Mouse (Mus musculus) urinary bladder, postnatal 0 days (tissue): ENCODE measurements around the gene Mmp19. TPM values are rescaled to one million over a fixed set of nuclear protein-coding genes. Genes with fewer than 3 reads are reported as not detected.

Experiments
- polyA plus RNA-seq: library from polyadenylated mRNA; unstranded; fragments of >200 nt; fragmentation: Nextera tagmentation; extraction: Ambion mirVana; gene quantifications from 2 replicates; pipeline ENCODE4 v1.2.1, GENCODE M21; 2015

Mmp19 gene
- polyA plus RNA-seq, result 7.8 and 14.0 TPM in 2 replicates

DNA sequence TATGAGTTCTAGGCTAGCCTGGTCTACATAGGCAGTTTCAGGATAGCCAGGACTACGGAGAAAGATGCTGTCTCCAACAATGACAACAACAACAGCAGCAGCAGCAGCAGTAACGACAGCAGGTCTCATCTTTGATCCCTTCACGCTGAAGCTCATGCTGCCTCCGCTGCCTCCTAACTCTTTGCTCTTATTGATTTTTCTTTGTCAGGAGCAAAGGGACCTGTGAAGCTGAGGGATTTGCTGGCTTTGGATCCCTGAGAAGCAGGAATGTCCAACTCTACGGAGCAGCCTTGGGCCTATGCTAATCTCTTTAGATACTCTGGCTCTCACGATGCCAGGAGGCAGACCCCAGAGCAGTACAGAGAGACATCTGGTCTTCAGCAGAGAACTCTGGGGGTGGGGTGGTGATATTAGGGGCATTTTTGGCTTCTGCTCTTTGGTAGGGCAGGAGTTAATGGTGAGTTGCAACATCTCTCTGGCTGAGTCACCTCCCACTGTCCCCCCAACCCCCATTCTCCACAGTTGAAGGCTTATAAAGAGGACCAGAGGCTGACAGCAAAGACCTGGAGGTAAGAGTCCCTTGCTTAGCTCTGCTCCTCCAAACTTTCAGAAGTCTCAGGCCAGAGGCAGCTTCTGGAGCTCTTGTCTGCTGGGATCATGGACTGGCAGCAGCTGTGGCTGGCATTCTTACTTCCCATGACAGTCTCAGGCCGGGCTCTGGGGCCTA lies at the start of gene Mmp19:
Gene Mmp19 (plus strand): TSS at position 513 of the 727 bp plus-strand sequence.

GRCm38 (mm10) chr10:128744680-128745601 lies 45.8 kb upstream of the Mmp19 start, which contains the start of gene Dgka:
Dgka (minus strand) TSS chr10:128744855.

DNA sequence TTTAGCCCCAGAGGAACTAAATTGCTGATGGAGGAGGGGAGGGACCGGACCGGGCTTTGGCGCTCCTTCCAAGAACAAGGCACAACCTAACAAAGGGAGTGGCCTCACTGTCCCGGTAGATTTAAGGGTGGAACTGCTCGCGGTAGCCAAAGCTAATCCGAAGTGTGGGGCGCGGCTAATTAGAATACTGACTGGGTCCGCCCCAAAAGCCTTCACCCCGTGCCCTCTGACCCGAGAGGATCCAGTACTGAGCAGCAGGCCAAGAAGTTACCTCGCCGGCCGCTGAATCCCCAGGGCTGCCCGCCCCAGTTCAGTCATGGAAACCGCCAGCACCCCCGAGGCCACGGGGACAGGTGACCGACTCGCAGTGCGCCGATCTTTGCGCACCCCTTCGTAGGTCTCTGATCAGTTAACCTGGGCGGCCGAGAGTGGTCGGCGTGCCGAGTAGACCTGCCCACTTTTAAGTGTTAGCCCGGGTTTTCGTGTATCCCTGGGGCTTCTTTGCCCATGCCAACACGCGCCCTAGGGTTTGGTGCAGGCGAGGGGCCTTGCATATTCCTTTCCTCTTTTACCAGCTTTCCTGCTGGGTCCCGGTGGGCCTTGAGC lies 43.0 kb upstream of the Mmp19 start, which contains the start of gene Pym1:
Gene Pym1 (plus strand): TSS at position 244 of the 606 bp plus-strand sequence.

GRCm38 (mm10) chr10:128803771-128804270 lies 13.1 kb downstream of the Mmp19 start, which contains the start of gene Dnajc14:
Dnajc14 (plus strand) TSS chr10:128804062.

GRCm38 (mm10) chr10:128804271-128805091 lies 13.8 kb downstream of the Mmp19 start, which contains the start of gene Tmem198b:
Tmem198b (minus strand) TSS chr10:128804370.

DNA sequence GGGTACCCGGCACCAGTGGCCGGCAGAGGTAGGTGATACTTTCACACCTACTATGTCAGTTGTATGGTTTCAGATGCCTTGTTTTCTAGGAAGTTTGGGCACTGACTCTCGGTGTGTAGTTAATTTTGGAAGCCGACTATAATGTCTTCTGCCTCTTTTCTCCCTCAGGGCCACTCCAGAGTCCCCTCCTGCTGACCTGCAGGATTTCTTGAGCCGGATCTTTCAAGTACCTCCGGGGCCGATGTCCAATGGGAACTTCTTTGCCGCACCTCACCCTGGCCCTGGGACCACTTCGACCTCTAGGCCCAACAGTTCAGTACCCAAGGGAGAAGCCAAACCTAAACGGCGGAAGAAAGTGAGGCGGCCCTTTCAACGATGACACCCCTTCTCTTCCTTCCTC lies 26.3 kb downstream of the Mmp19 start, which contains the start of gene Sarnp:
Gene Sarnp (plus strand): TSS at position 301 of the 400 bp plus-strand sequence.

GRCm38 (mm10) chr10:128821358-128822056 lies 30.8 kb downstream of the Mmp19 start, which contains the start of gene Ormdl2:
Ormdl2 (minus strand) TSS chr10:128821645.

Other genes starting within 250 kb of the Mmp19 start
- gene Zc3h10, start 243.1 kb upstream of the Mmp19 start, polyA plus RNA-seq, result 6.9 and 8.0 TPM in 2 replicates
- gene Rpl41, start 241.6 kb upstream of the Mmp19 start, polyA plus RNA-seq, result 3,278 and 3,571 TPM in 2 replicates
- 97.3 and 100 TPM in 2 replicates for gene Pa2g4, start 224.9 kb upstream of the Mmp19 start, polyA plus RNA-seq
- gene Erbb3, start 201.3 kb upstream of the Mmp19 start, polyA plus RNA-seq, result 6.5 and 7.6 TPM in 2 replicates
- gene Rps26, start 164.2 kb upstream of the Mmp19 start, polyA plus RNA-seq, result 632 and 654 TPM in 2 replicates
- 1.4 and 2.5 TPM in 2 replicates for gene Ikzf4, start 144.9 kb upstream of the Mmp19 start, polyA plus RNA-seq
- gene Suox, start 116.8 kb upstream of the Mmp19 start, polyA plus RNA-seq, result 17.7 and 18.5 TPM in 2 replicates
- 64.6 and 72.6 TPM in 2 replicates for gene Rab5b, start 94.6 kb upstream of the Mmp19 start, polyA plus RNA-seq
- gene Pmel, start 86.7 kb upstream of the Mmp19 start, polyA plus RNA-seq, result 1.1 and 1.2 TPM in 2 replicates
- gene Cdk2, start 85.9 kb upstream of the Mmp19 start, polyA plus RNA-seq, result 29.6 and 35.8 TPM in 2 replicates
- gene Dgka, start 46.1 kb upstream of the Mmp19 start, polyA plus RNA-seq, result 18.1 and 19.7 TPM in 2 replicates
- gene Pym1, start 43.0 kb upstream of the Mmp19 start, polyA plus RNA-seq, result 21.9 and 23.7 TPM in 2 replicates
- 33.3 and 38.3 TPM in 2 replicates for gene Dnajc14, start 13.2 kb downstream of the Mmp19 start, polyA plus RNA-seq
- gene Tmem198b, start 13.5 kb downstream of the Mmp19 start, polyA plus RNA-seq, result 35.6 and 38.5 TPM in 2 replicates
- 96.8 and 120 TPM in 2 replicates for gene Sarnp, start 26.4 kb downstream of the Mmp19 start, polyA plus RNA-seq
- 37.7 and 42.1 TPM in 2 replicates for gene Ormdl2, start 30.7 kb downstream of the Mmp19 start, polyA plus RNA-seq
- gene Gdf11, start 100.8 kb downstream of the Mmp19 start, polyA plus RNA-seq, result 1.6 and 1.7 TPM in 2 replicates
- gene Cd63, start 110.1 kb downstream of the Mmp19 start, polyA plus RNA-seq, result 982 and 1,003 TPM in 2 replicates
- 12.6 and 16.5 TPM in 2 replicates for gene Rdh5, start 132.0 kb downstream of the Mmp19 start, polyA plus RNA-seq
- gene Bloc1s1, start 133.1 kb downstream of the Mmp19 start, polyA plus RNA-seq, result 308 and 318 TPM in 2 replicates
- 28.2 and 36.5 TPM in 2 replicates for gene Itga7, start 142.9 kb downstream of the Mmp19 start, polyA plus RNA-seq
- gene Mettl7b, start 170.1 kb downstream of the Mmp19 start, polyA plus RNA-seq, result 0.34 and 0.73 TPM in 2 replicates
- gene Olfr9, start 198.5 kb downstream of the Mmp19 start, polyA plus RNA-seq, result not detected in 2 replicates
- gene Olfr763, start 219.9 kb downstream of the Mmp19 start, polyA plus RNA-seq, result not detected in 2 replicates
- not detected in 2 replicates for gene Olfr764-ps1, start 249.0 kb downstream of the Mmp19 start, polyA plus RNA-seq